Mouse (Mus musculus) embryonic facial prominence, embryonic 14.5 days (tissue): ENCODE measurements around the gene Zmiz1. TPM values are rescaled to one million over a fixed set of nuclear protein-coding genes. Genes with fewer than 3 reads are reported as not detected.

Source experiments
- ATAC-seq: fragments of 200-750 bp; cut with Nextera tagmentation; 2 replicates; pipeline ENCODE4 v1.8.0; 2017; ENCODE audit warnings: low read depth, moderate number of reproducible peaks, moderate TSS enrichment
- DNase-seq: peaks from one replicate; pipeline ENCODE4 v3.0.0-alpha.2; 2015; ENCODE audit warnings: low spot score
- H3K27ac ChIP-seq: fragments of 300-500 bp; sonication (generic); replicated peaks from 2 replicates; pipeline ENCODE4 v1.5.1; 2014; ENCODE audit warnings: low read depth, mild to moderate bottlenecking, low read length, moderate library complexity
- H3K27me3 ChIP-seq: fragments of 300-500 bp; sonication (generic); replicated peaks from 2 replicates; pipeline ENCODE4 v1.6.1; 2014; ENCODE audit warnings: low read length; ENCODE audit not compliant: control insufficient read depth, insufficient read depth
- H3K36me3 ChIP-seq: fragments of 300-500 bp; sonication (generic); 2 replicates; pipeline ENCODE4 v1.6.1; 2014; ENCODE audit warnings: low read length, mixed read lengths; ENCODE audit not compliant: control insufficient read depth, insufficient read depth
- H3K4me1 ChIP-seq: fragments of 300-500 bp; sonication (generic); 2 replicates; pipeline ENCODE4 v1.6.1; 2014; ENCODE audit warnings: antibody characterized with exemption, low read length; ENCODE audit not compliant: control insufficient read depth, insufficient read depth
- H3K4me2 ChIP-seq: fragments of 300-500 bp; sonication (generic); 2 replicates; pipeline ENCODE4 v1.6.1; 2014; ENCODE audit warnings: low read depth, mild to moderate bottlenecking, low read length, moderate library complexity, mixed read lengths
- H3K4me3 ChIP-seq: fragments of 300-500 bp; sonication (generic); 2 replicates; pipeline ENCODE4 v1.5.1; 2014; ENCODE audit warnings: low read depth, mild to moderate bottlenecking, low read length
- H3K9ac ChIP-seq: fragments of 300-500 bp; sonication (generic); 2 replicates; pipeline ENCODE4 v1.6.1; 2014; ENCODE audit warnings: low read depth, mild to moderate bottlenecking, low read length, moderate library complexity, mixed read lengths
- H3K9me3 ChIP-seq: fragments of 300-500 bp; sonication (generic); 2 replicates; pipeline ENCODE4 v1.6.1; 2016; ENCODE audit warnings: low read length; ENCODE audit not compliant: control insufficient read depth
- WGBS: fragments of 180-500 bp; shearing (Covaris S2); extraction: QIAGEN DNeasy Blood & Tissue Kit; methylation state at CpG from one replicate; pipeline ENCODE4 v1.1.7; 2014; 5-methylcytosine and 5-hydroxymethylcytosine counted together
- polyA plus RNA-seq: library from polyadenylated mRNA; unstranded; fragments of >200 nt; fragmentation: Nextera tagmentation; extraction: Ambion mirVana; gene quantifications from 2 replicates; pipeline ENCODE4 v1.2.1, GENCODE M21; 2014

Zmiz1 gene
- polyA plus RNA-seq, 1 experiment from 2014 or later = 31.3 TPM

- WGBS = 62% methylated on average over 6 of the region's 6 CpGs
- no peak for ATAC-seq
- H3K36me3 ChIP-seq = peaks cover 70% of the 10 kb centered on the region
These were observed 181.6 kb downstream of the Zmiz1 start for GRCm38 (mm10) chr14:25640421-25641056.

GRCm38 (mm10) chr14:25641067-25641466 lies 182.1 kb downstream of the Zmiz1 start:
- 86% methylated on average over 6 of the region's 6 CpGs for WGBS
- DNase-seq (no peak), ATAC-seq (no peak)
- Histone ChIP-seq H3K9me3 (no peaks in the 10 kb centered on the region), H3K9ac (no peak overlapping the region), H3K4me3 (no peak overlapping the region), H3K36me3 (peaks cover 70% of the 10 kb centered on the region), H3K4me2 (no peak overlapping the region), H3K27ac (no peak overlapping the region), H3K4me1 (no peaks in the 10 kb centered on the region), H3K27me3 (no peaks in the 10 kb centered on the region)

More at GRCm38 (mm10) chr14:25640421-25641056, 181.6 kb downstream of the Zmiz1 start:
- DNase-seq = no peak
- Histone ChIP-seq H3K27ac (no peak overlapping the region), H3K9ac (no peak overlapping the region), H3K4me1 (no peaks in the 10 kb centered on the region), H3K9me3 (no peaks in the 10 kb centered on the region), H3K4me3 (no peak overlapping the region), H3K4me2 (no peak overlapping the region), H3K27me3 (no peaks in the 10 kb centered on the region)

GRCm38 (mm10) chr14:25645717-25646116 lies 186.7 kb downstream of the Zmiz1 start:
- Histone ChIP-seq H3K9me3 (no peaks in the 10 kb centered on the region), H3K36me3 (peaks cover 86% of the 10 kb centered on the region), H3K9ac (no peak overlapping the region), H3K27me3 (no peaks in the 10 kb centered on the region), H3K4me3 (no peak overlapping the region), H3K27ac (no peak overlapping the region), H3K4me1 (no peaks in the 10 kb centered on the region), H3K4me2 (no peak overlapping the region)
- 94% methylated on average over 9 of the region's 9 CpGs for WGBS
- ATAC-seq (no peak), DNase-seq (no peak)

GRCm38 (mm10) chr14:25646161-25646621 lies 187.2 kb downstream of the Zmiz1 start:
- Histone ChIP-seq H3K4me2 (no peak overlapping the region), H3K27me3 (no peaks in the 10 kb centered on the region), H3K4me3 (no peak overlapping the region), H3K9ac (no peak overlapping the region), H3K9me3 (no peaks in the 10 kb centered on the region), H3K36me3 (peaks cover 90% of the 10 kb centered on the region), H3K4me1 (no peaks in the 10 kb centered on the region), H3K27ac (no peak overlapping the region)
- DNase-seq = peak; percentile 48
- WGBS = 70% methylated on average over 2 of the region's 2 CpGs
- ATAC-seq = peak; percentile 24; the same call in 1 of the 2 replicates

- no peaks in the 10 kb centered on the region for H3K9me3 ChIP-seq
- WGBS = 89% methylated on average over 4 of the region's 4 CpGs
- peaks cover 100% of the 10 kb centered on the region for H3K36me3 ChIP-seq
- ATAC-seq = no peak
- H3K4me3 ChIP-seq = no peak overlapping the region
- H3K4me1 ChIP-seq = no peaks in the 10 kb centered on the region
- no peaks in the 10 kb centered on the region for H3K27me3 ChIP-seq
- H3K27ac ChIP-seq = no peak overlapping the region
- H3K4me2 ChIP-seq = no peak overlapping the region
- DNase-seq = no peak
- no peak overlapping the region for H3K9ac ChIP-seq
These were observed 192.1 kb downstream of the Zmiz1 start for GRCm38 (mm10) chr14:25651131-25651530.

GRCm38 (mm10) chr14:25651905-25652304 lies 192.9 kb downstream of the Zmiz1 start:
- H3K4me3 ChIP-seq = no peak overlapping the region
- DNase-seq = no peak
- no peak overlapping the region for H3K4me2 ChIP-seq
- peaks cover 100% of the 10 kb centered on the region for H3K36me3 ChIP-seq
- H3K4me1 ChIP-seq = no peaks in the 10 kb centered on the region
- no peak overlapping the region for H3K9ac ChIP-seq
- no peak overlapping the region for H3K27ac ChIP-seq
- no peak for ATAC-seq
- no peaks in the 10 kb centered on the region for H3K27me3 ChIP-seq
- no peaks in the 10 kb centered on the region for H3K9me3 ChIP-seq
- 89% methylated on average over 9 of the region's 9 CpGs for WGBS

GRCm38 (mm10) chr14:25654401-25655197 lies 195.6 kb downstream of the Zmiz1 start:
- Histone ChIP-seq H3K27ac (no peak overlapping the region), H3K4me2 (no peak overlapping the region), H3K36me3 (peaks cover 100% of the 10 kb centered on the region), H3K27me3 (no peaks in the 10 kb centered on the region), H3K9me3 (no peaks in the 10 kb centered on the region), H3K9ac (no peak overlapping the region), H3K4me1 (no peaks in the 10 kb centered on the region), H3K4me3 (no peak overlapping the region)
- no peak for ATAC-seq
- no peak for DNase-seq
- WGBS = 85% methylated on average over 13 of the region's 14 CpGs

GRCm38 (mm10) chr14:25660661-25661060 lies 201.7 kb downstream of the Zmiz1 start:
- Histone ChIP-seq H3K9me3 (no peaks in the 10 kb centered on the region), H3K9ac (no peak overlapping the region), H3K36me3 (peaks cover 99% of the 10 kb centered on the region), H3K4me1 (no peaks in the 10 kb centered on the region), H3K4me3 (no peak overlapping the region), H3K4me2 (no peak overlapping the region), H3K27ac (no peak overlapping the region), H3K27me3 (no peaks in the 10 kb centered on the region)
- 68% methylated on average over 11 of the region's 11 CpGs for WGBS
- no peak for DNase-seq
- peak; percentile 39; the same call in 1 of the 2 replicates for ATAC-seq
